Mouse (Mus musculus): ENCODE results near the gene Il17re. TPM values are rescaled to one million over a fixed set of nuclear protein-coding genes. Genes with fewer than 3 reads are reported as not detected.

Gene Il17re
- total and polyA plus RNA-seq, 3 experiments, result 0.55 to 1.9 (median 1.1) TPM

DNA sequence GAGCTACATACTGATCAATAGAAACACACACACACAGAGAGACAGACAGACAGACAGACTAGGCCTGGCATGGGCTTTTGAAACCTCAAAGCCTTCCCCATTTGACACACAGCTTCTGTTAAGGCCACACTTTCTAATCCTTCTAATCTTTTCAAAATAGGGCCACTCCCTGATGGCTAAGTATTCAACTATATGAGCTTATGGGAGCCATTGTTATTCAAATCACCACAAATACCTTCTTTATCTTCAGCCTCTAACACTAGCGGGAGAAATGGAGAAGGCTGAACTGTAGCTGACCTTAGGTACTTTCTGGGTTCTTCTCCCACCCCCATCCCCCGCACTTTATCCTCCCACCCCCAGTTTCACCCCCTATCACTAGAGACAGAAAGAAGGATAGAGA is 44.5 kb downstream of the Il17re start:
- intact Hi-C loops (cut with DNase I), result no loop called here
- Histone ChIP-seq H3K36me3 (ENCODE audit: control insufficient read depth, insufficient read depth, low read length) (no peaks in the 10 kb centered on the region), H3K27ac (no peak overlapping the region), H3K27me3 (ENCODE audit: control insufficient read depth, insufficient read depth, low read length) (peaks cover 5% of the 10 kb centered on the region), H3K4me3 (no peak overlapping the region), H3K79me2 (replicated peaks; ENCODE audit: control insufficient read depth, insufficient read depth, low read length) (no peaks in the 10 kb centered on the region), H3K9ac (ENCODE audit: low read depth, low read length) (no peak overlapping the region), H3K4me1 (ENCODE audit: control insufficient read depth, insufficient read depth, low read length) (no peaks in the 10 kb centered on the region)
- 56% methylated on average over 2 of the region's 2 CpGs for WGBS
- TF ChIP-seq POLR2A (IDR thresholded peaks at IDR 0.05; ENCODE audit: insufficient read depth, low read depth, low read length), result no peak
- no peak for TF ChIP-seq CTCF (IDR thresholded peaks at IDR 0.05)
- TF ChIP-seq EP300 (IDR thresholded peaks at IDR 0.05; ENCODE audit: insufficient read depth, low read depth, low read length), result no peak
- no peak for DNase-seq

DNA sequence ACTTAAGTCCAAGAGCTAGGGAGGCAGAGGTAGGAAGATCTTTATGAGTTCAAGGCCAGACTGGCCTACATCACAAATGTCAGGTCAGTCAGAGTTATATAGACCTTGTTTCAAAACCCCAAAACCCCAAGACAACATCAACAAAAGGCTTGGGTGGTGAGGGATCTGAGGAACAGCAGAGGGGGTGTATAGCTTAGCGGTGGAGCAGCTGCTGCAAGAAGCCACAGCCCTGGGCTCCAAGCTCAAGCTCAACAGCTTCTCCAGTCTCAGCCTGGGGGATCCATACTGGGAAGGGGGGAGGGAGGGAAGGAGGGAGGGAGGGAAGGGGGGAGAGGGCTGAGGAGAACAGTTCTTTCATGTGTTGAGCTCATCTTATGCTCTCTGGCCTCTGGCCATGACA is 47.4 kb downstream of the Il17re start:
- 85% methylated on average over 1 of the region's 1 CpGs for WGBS
- Histone ChIP-seq H3K9ac (ENCODE audit: low read depth, low read length) (no peak overlapping the region), H3K27ac (no peak overlapping the region), H3K4me3 (no peak overlapping the region), H3K36me3 (ENCODE audit: control insufficient read depth, insufficient read depth, low read length) (no peaks in the 10 kb centered on the region), H3K4me1 (ENCODE audit: control insufficient read depth, insufficient read depth, low read length) (peaks cover 5% of the 10 kb centered on the region), H3K27me3 (ENCODE audit: control insufficient read depth, insufficient read depth, low read length) (peaks cover 5% of the 10 kb centered on the region), H3K79me2 (replicated peaks; ENCODE audit: control insufficient read depth, insufficient read depth, low read length) (no peaks in the 10 kb centered on the region)
- no peak for DNase-seq
- intact Hi-C loops (cut with DNase I), result no loop called here
- TF ChIP-seq CTCF (IDR thresholded peaks at IDR 0.05) (no peak), EP300 (IDR thresholded peaks at IDR 0.05; ENCODE audit: insufficient read depth, low read depth, low read length) (no peak), POLR2A (IDR thresholded peaks at IDR 0.05; ENCODE audit: insufficient read depth, low read depth, low read length) (no peak)

DNA sequence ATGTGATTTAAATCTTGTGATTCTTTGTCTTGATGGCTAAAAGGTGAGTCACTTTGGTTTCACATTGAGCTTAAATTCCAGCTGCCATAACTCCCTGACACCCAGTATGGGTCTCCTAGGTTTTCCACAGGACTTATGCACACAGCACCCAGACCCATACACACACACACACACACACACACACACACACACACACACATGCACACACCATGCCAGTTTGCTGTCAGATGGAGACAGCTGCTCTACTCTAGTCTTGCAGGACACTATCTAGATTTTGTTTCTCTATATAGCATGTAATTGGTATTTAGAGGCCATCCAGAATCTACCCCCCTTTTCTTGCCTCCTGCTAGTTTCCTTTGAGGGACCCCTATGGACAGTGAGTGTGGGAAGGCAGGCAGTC is 48.8 kb downstream of the Il17re start:
- Histone ChIP-seq H3K9ac (ENCODE audit: low read depth, low read length) (no peak overlapping the region), H3K36me3 (ENCODE audit: control insufficient read depth, insufficient read depth, low read length) (no peaks in the 10 kb centered on the region), H3K79me2 (replicated peaks; ENCODE audit: control insufficient read depth, insufficient read depth, low read length) (no peaks in the 10 kb centered on the region), H3K4me3 (no peak overlapping the region), H3K27me3 (ENCODE audit: control insufficient read depth, insufficient read depth, low read length) (peaks cover 2% of the 10 kb centered on the region; the same call in 1 of the 2 replicates), H3K27ac (no peak overlapping the region), H3K4me1 (ENCODE audit: control insufficient read depth, insufficient read depth, low read length) (peaks cover 5% of the 10 kb centered on the region)
- no peak for TF ChIP-seq EP300 (IDR thresholded peaks at IDR 0.05; ENCODE audit: insufficient read depth, low read depth, low read length)
- no peak for TF ChIP-seq POLR2A (IDR thresholded peaks at IDR 0.05; ENCODE audit: insufficient read depth, low read depth, low read length)
- TF ChIP-seq CTCF (IDR thresholded peaks at IDR 0.05), result no peak
- intact Hi-C loops (cut with DNase I), result no loop called here
- no peak for DNase-seq

DNA sequence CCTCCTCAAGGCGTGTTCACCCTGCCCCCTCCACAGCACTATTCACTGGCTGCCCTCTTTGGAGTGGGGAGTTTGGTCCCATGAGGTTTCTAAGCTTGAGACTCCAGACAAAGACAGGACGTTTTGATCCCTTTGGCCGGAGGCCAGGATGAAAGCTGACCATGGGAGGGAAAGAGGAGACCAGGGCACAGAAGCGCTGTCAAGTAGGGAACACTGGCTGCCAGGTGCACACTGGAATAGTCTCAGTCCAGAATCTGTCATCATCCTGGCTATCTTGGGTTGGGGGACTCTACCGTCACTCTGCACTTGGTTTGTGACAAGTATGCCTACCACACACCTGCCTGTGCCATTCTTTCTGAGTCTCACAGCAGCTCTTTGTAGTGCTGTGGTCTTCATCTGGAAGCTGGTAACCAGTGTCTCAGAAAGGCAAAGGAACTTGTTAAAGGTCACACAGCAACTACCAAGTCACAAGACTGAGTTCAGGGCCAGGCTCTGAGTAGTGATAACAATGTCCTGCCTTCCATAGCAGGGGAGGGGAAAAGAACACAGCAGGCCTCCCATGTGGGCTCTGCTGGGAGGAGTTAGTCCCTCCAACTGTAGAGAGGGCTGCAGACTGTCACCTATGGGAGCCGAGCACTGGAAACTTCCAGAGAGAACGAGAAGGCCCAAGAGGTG is 50.1 kb downstream of the Il17re start:
- Histone ChIP-seq H3K9ac (ENCODE audit: low read depth, low read length) (no peak overlapping the region), H3K4me3 (no peak overlapping the region), H3K4me1 (ENCODE audit: control insufficient read depth, insufficient read depth, low read length) (peaks cover 5% of the 10 kb centered on the region), H3K79me2 (replicated peaks; ENCODE audit: control insufficient read depth, insufficient read depth, low read length) (no peaks in the 10 kb centered on the region), H3K27ac (no peak overlapping the region), H3K36me3 (ENCODE audit: control insufficient read depth, insufficient read depth, low read length) (no peaks in the 10 kb centered on the region), H3K27me3 (ENCODE audit: control insufficient read depth, insufficient read depth, low read length) (no peaks in the 10 kb centered on the region)
- intact Hi-C loops (cut with DNase I), result no loop called here
- TF ChIP-seq POLR2A (IDR thresholded peaks at IDR 0.05; ENCODE audit: insufficient read depth, low read depth, low read length) (no peak), CTCF (IDR thresholded peaks at IDR 0.05) (no peak), EP300 (IDR thresholded peaks at IDR 0.05; ENCODE audit: insufficient read depth, low read depth, low read length) (no peak)
- WGBS, result 30% methylated on average over 7 of the region's 7 CpGs
- DNase-seq, result no peak

DNA sequence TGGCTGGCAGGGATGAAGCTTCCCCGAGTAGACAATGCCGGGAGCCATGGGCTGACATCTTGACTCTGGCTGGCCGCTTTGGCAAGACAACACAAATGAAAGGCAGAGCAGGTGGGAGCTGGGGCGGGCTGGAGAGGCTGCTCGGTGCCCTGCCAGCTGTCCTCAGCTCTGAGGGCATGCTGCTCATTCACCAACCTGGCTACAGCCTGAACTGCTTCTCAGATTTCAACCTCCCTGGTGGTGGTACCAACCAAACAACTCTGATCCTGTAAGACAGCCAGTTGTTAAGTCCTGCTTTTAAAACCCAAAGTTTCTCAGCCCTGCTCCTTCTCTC is 50.6 kb downstream of the Il17re start:
- Histone ChIP-seq H3K27me3 (ENCODE audit: control insufficient read depth, insufficient read depth, low read length) (no peaks in the 10 kb centered on the region), H3K4me3 (no peak overlapping the region), H3K4me1 (ENCODE audit: control insufficient read depth, insufficient read depth, low read length) (peaks cover 5% of the 10 kb centered on the region), H3K36me3 (ENCODE audit: control insufficient read depth, insufficient read depth, low read length) (no peaks in the 10 kb centered on the region), H3K79me2 (replicated peaks; ENCODE audit: control insufficient read depth, insufficient read depth, low read length) (no peaks in the 10 kb centered on the region), H3K9ac (ENCODE audit: low read depth, low read length) (no peak overlapping the region), H3K27ac (no peak overlapping the region)
- intact Hi-C loops (cut with DNase I), result no loop called here
- TF ChIP-seq EP300 (IDR thresholded peaks at IDR 0.05; ENCODE audit: insufficient read depth, low read depth, low read length) (no peak), CTCF (IDR thresholded peaks at IDR 0.05) (no peak), POLR2A (IDR thresholded peaks at IDR 0.05; ENCODE audit: insufficient read depth, low read depth, low read length) (no peak)
- no peak for DNase-seq
- 48% methylated on average over 5 of the region's 5 CpGs for WGBS

DNA sequence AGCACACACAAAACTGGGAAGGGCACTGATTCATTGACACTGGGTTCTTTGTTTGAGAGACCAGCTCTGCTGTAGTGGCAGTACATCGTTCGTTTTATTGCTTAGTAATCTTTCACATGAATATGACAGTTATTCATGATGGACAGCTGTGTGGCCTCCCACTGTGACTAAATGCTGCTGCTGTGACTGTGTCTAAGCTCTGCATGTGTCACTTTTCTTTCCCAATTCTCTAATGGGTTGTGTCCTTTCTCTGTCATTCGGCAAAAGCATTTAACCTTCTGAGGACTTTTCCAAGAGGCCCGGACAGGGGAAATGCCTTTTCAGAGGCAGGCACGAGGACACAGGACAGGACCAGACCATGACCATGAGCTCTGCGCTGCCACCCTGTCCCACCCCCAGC is 55.7 kb downstream of the Il17re start:
- no peaks in the 10 kb centered on the region; the same call in 1 of the 2 replicates for H3K36me3 ChIP-seq (ENCODE audit: control insufficient read depth, insufficient read depth, low read length)
- 96% methylated on average over 6 of the region's 6 CpGs for WGBS
- intact Hi-C loops (cut with DNase I), result no loop called here
- H3K27ac ChIP-seq, result no peak overlapping the region
- DNase-seq, result no peak
- no peaks in the 10 kb centered on the region for H3K79me2 ChIP-seq (replicated peaks; ENCODE audit: control insufficient read depth, insufficient read depth, low read length)
- H3K27me3 ChIP-seq (ENCODE audit: control insufficient read depth, insufficient read depth, low read length), result no peaks in the 10 kb centered on the region
- TF ChIP-seq CTCF (IDR thresholded peaks at IDR 0.05) (no peak), EP300 (IDR thresholded peaks at IDR 0.05; ENCODE audit: insufficient read depth, low read depth, low read length) (no peak), POLR2A (IDR thresholded peaks at IDR 0.05; ENCODE audit: insufficient read depth, low read depth, low read length) (no peak)
- H3K4me3 ChIP-seq, result no peak overlapping the region
- no peak overlapping the region for H3K9ac ChIP-seq (ENCODE audit: low read depth, low read length)
- peaks cover 1% of the 10 kb centered on the region; the same call in 1 of the 2 replicates for H3K4me1 ChIP-seq (ENCODE audit: control insufficient read depth, insufficient read depth, low read length)

Data from heart, adult 2 months (tissue).